Mouse (Mus musculus): Measurements from ENCODE around the gene Otud7b. TPM values are rescaled to one million over a fixed set of nuclear protein-coding genes. Genes with fewer than 3 reads are reported as not detected.

Gene Otud7b
- total RNA-seq (2015) (3.0 and 3.2 TPM in 2 replicates), total RNA-seq (2017) (4.9 and 12.7 TPM in 2 replicates)

DNA sequence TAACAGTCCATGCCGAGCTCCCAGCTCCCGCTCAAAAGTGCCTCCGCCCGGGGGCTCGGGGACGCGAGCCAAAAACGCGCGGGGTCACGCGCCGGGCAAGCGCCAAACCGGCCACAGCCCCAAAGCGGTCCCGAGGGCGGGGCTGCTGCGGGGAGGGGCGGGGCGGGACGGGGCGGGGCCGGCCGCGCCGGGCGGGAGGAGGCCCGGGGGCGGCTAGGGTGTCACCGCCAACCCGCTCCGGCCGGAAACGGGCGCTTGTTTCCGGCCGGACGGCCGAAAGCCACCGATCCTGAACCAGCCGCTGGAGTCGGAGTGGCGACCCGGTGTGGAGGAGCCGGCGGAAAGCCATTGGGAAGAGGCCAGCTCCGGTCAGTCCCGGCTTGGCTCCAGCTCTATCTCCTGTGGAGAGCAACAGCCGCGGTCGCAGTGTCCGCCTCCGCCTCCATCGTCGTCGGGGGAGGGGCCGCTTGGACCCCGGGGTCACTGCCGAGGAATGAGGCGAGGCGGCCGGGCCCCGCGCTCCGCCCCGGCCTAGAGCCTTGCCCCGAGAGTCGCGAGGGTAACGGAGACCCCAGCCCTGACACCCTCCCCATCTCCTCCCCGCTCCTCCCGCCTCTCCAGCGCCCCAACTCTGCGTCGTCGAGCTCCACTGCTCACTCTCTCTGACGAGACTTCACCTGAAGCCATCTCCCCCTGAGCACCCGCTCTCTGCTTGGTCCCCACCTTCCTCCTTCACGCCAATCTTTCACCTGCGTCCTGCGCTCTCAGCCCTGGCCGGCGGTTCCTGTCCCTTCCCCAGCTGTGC, at the start of gene Otud7b:
Gene Otud7b, plus strand, starts transcription at position 267 of the 805 bp plus-strand sequence.
- peak; percentile 76 for ATAC-seq (replicated peaks; ENCODE audit: poor library complexity)

GRCm38 (mm10) chr3:96055294-96055693, 49.0 kb upstream of the Otud7b start:
- no peak for ATAC-seq (replicated peaks; ENCODE audit: poor library complexity)

DNA sequence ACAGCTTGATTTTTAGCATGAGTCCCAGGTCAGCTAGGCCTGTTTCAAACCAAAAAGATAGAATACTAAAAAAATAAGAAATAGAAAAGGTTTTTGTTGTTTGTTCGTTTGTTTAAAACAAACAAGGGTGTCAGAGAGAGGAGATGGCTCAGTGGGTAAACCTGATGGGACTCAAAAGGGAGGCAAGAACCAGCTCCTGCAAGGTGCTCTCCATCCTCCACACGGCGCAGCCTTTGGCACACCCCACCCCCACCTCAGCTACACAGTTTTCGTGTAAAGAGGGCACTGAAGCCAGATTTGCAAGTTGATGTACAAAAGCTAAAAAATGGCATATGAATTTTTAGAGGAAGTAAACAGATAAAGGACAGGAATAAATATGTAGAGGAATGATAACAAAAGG, 48.3 kb upstream of the Otud7b start:
- no peak for ATAC-seq (replicated peaks; ENCODE audit: poor library complexity)

DNA sequence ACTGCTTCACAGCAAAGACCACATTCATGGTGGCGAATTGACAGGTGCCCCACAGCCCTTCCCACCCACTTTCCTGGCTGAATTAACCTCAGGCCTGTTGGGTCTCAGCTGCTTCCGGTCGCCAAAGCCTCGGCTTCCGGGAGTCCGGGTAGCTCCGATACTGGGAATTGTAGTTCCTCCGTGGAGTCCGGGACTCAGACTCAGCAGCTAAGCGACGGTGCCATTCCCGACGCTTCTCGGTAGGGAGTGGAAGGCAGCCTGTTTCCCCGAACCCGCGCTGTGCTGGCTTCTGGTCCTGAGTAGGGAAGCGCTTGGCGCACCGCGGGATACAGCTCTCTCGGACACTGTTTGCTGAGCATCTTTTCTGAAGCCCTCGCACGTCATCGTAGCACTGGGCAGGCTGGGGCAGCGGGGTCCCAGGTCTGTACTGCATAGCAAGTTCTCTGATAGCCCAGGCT, 46.6 kb upstream of the Otud7b start:
- ATAC-seq (replicated peaks; ENCODE audit: poor library complexity), result peak; percentile 95

GRCm38 (mm10) chr3:96058231-96058896, 46.0 kb upstream of the Otud7b start, which contains the start of gene Vps45:
TSS of gene Vps45 (minus strand) at chr3:96058466.
- ATAC-seq (replicated peaks; ENCODE audit: poor library complexity), result peak; percentile 76

GRCm38 (mm10) chr3:96060146-96060545, 44.2 kb upstream of the Otud7b start:
- no peak for ATAC-seq (replicated peaks; ENCODE audit: poor library complexity)

- ATAC-seq (replicated peaks; ENCODE audit: poor library complexity), result no peak
Observed at GRCm38 (mm10) chr3:96063299-96063698, 41.0 kb upstream of the Otud7b start.

DNA sequence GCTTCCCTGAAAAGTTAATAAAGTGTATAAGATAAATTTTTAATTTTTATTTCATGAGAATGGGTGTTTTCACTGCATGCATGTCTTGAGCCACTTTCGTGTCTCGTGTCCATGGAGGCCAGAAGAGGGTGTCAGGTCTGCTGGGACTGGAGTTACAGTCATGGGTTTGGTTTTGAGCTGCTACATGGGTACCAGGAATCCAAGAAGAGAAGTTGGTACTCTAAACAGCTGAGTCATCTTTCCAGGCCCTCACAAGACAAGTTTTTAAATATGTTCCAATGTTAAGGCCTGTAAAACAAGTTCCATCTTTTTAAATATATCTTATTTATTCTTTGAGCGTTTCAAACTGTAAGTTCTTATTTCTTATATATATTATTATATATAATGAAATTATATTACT, 40.1 kb upstream of the Otud7b start:
- no peak for ATAC-seq (replicated peaks; ENCODE audit: poor library complexity)

GRCm38 (mm10) chr3:96065147-96065546, 39.2 kb upstream of the Otud7b start:
- ATAC-seq (replicated peaks; ENCODE audit: poor library complexity), result no peak

DNA sequence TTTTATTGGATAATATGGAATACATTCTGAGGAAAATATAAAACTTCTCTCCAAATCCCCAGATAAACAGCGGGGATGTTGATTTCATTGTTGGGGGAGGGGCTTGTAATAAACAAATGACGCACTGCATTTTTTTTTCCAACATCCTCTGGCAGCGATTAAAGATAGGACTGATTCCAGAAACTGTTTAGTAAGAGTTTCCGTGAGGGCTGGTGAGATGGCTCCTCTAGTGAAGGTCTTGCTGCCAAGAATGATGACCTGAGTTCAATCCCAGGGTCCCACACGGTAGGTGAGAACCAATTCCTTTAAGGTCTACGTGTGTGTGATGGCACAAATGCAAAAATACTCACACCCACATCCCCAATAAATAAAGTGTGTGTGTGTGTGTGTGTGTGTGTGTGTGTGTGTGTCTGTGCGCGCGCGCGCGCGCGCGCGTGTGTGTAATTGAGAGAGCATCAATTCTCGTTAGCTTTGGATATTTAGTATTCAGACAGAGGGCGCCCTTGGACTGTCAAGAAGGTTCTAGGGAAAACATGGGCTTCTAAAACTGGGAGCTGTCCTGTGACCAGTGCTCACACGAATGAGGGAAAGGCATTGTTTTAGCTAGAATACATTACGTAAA, 38.5 kb upstream of the Otud7b start:
- ATAC-seq (replicated peaks; ENCODE audit: poor library complexity), result peak; percentile 88

DNA sequence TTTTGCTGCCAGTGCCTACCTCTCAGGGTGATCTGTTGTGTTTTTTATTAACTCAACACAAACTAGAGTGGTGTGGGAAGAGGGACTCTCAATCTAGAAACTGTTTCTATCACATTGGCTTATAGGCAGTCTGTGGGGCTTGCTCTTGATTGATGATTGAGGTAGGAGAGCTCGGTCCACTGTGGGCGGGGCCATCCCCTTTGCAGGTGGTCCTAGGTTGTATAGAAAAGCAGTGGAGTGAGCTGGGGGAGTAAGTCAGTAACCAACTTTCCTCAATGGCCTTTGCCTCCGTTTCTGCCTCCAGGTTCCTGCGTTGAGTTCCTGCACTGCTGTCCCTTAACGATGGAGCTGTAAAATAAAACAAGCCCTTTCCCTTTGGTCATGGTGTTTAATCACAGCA, 37.6 kb upstream of the Otud7b start:
- ATAC-seq (replicated peaks; ENCODE audit: poor library complexity), result no peak

DNA sequence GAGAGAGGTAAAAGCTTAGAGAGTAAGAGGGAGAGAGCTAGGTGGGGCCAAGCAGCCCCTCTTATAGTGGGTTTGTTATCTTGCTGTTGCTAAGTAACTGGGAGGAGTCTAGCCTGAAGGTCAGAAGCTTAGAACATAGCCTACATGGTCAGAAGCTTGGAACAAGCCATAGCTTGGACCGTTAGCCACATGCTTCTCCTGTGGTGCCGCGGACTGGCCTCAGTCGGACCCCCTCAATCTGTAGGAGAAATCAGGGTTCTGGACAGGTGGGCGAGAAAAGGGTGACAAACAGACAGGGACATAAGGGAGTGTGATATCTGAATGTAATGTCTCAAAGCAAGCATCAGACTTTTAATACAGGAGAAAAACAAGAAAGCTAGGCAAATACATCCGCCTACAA, 35.3 kb upstream of the Otud7b start:
- ATAC-seq (replicated peaks; ENCODE audit: poor library complexity), result no peak

GRCm38 (mm10) chr3:96069542-96069941, 34.8 kb upstream of the Otud7b start:
- ATAC-seq (replicated peaks; ENCODE audit: poor library complexity), result no peak

DNA sequence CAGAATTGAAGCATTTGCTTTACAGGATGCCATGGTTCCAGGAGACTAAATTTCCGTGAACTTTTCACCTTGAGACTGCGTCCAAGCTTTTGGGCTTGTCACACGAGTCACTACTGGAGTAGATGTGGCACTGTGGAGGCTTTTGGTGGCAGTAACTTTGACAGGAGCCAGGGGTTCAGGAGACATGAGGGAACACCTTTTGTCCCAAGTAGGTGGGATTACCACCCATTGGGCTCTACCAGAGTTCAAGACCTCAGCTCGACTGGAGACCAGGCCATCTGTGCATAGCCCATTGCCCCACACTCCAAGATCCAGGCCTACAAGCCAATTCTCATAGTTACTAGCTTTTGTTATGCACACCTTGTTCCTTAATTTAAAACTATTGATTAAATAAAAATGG, 34.1 kb upstream of the Otud7b start:
- no peak for ATAC-seq (replicated peaks; ENCODE audit: poor library complexity)

DNA sequence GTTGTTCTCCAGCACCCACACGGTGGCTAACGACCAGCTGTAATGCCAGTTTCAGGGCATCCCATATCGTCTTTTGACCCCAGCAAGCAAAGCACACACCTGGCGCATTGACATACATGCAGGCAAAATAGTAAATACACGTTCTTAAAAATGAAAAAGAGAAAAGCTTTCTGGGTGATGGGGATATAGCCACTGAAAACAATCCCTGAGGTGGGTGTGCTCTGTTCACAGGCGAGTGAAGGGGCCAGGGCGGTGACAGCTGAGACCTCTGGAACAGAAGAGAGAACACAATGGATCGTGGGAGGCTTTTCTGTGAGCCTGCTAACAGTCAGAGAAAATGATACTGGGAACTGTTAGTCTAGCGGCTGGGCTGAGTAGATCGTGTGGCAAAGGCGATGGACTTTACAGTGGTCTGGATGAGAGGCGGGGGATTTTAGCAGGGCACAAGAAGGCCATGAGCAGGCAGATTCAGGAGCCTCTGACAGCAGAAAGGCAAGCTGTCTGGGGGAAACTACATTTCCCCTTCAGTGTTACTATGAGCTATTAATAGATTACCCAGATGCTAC, 31.3 kb upstream of the Otud7b start:
- ATAC-seq (replicated peaks; ENCODE audit: poor library complexity), result no peak

- ATAC-seq (replicated peaks; ENCODE audit: poor library complexity), result no peak
Observed at GRCm38 (mm10) chr3:96078066-96078465, 26.3 kb upstream of the Otud7b start.

DNA sequence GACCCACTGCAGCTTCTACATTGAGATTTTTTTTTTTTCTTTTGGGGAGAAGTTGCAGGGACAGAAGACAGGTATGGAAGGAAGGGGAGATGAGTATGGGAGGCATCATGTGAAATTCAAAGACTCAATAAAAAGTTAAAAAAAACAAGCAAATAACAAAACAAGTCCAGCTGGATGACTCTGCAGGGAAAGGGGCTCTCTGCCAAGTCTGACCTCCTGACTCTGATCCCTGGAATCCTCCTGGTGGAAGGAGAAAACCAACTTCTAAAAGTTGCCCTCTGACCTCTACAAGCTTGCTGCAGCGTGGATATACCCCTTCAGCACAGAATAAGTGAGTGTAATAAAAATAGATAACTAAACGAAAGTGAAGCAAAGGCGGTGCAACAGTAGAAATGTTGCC, 25.6 kb upstream of the Otud7b start:
- ATAC-seq (replicated peaks; ENCODE audit: poor library complexity), result no peak

DNA sequence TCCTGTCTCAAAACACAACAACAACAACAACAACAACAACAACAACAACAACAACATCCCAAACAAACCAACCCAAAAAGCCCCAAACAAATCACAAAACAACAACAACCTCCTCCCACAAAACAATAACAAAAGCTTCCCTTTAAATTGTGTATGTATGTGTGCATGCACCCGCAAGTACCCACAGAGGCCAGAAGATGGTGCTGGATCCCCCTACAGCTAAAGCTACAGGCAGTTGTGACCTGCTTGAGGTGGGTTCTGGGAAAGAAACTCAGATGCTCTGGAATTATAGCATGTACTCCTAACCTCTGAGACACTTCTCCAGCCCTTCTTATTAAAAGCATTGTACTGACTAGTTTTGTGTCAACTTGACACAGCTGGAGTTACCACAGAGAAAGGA, 23.3 kb upstream of the Otud7b start:
- peak; percentile 83 for ATAC-seq (replicated peaks; ENCODE audit: poor library complexity)

- 0 out of 2 replicates have a peak, but pooled peaks have one; percentile 44 for ATAC-seq (replicated peaks; ENCODE audit: poor library complexity)
Observed at GRCm38 (mm10) chr3:96081650-96082049, 22.7 kb upstream of the Otud7b start.

- no peak for ATAC-seq (replicated peaks; ENCODE audit: poor library complexity)
Observed at GRCm38 (mm10) chr3:96082100-96082499, 22.2 kb upstream of the Otud7b start.

Data from megakaryocyte progenitor cell, adult 5-6 weeks (primary cell).